Mouse (Mus musculus): ENCODE data around the gene Cdc26. TPM values are rescaled to one million over a fixed set of nuclear protein-coding genes. Genes with fewer than 3 reads are reported as not detected.
A peak's percentile ranks its signal among the peaks of the same experiment; 100 is the strongest.

Cdc26 gene
- polyA plus RNA-seq, 1 experiment from 2014 or later: 95.8 TPM

GRCm38 (mm10) chr4:62372410-62372809 lies 36.0 kb downstream of the Cdc26 start:
- 15% methylated on average over 1 of the region's 1 CpGs for WGBS

GRCm38 (mm10) chr4:62369091-62369490 lies 39.4 kb downstream of the Cdc26 start:
- H3K4me1 ChIP-seq (replicated peaks): no peaks in the 10 kb centered on the region
- no peak overlapping the region for H3K9ac ChIP-seq
- no peaks in the 10 kb centered on the region for H3K27me3 ChIP-seq
- no peak for ATAC-seq (ENCODE audit: low FRiP score)
- H3K4me2 ChIP-seq: no peak overlapping the region
- WGBS: 83% methylated on average over 3 of the region's 3 CpGs
- no peaks in the 10 kb centered on the region for H3K9me3 ChIP-seq
- H3K27ac ChIP-seq: no peak overlapping the region
- H3K36me3 ChIP-seq: no peaks in the 10 kb centered on the region
- H3K4me3 ChIP-seq: no peak overlapping the region

More at GRCm38 (mm10) chr4:62372410-62372809, 36.0 kb downstream of the Cdc26 start:
- no peak for ATAC-seq (ENCODE audit: low FRiP score)
- no peaks in the 10 kb centered on the region for H3K27me3 ChIP-seq
- H3K4me3 ChIP-seq: no peak overlapping the region
- H3K4me1 ChIP-seq (replicated peaks): no peaks in the 10 kb centered on the region
- H3K36me3 ChIP-seq: no peaks in the 10 kb centered on the region
- no peak overlapping the region for H3K9ac ChIP-seq
- H3K4me2 ChIP-seq: no peak overlapping the region
- H3K9me3 ChIP-seq: no peaks in the 10 kb centered on the region
- H3K27ac ChIP-seq: no peak overlapping the region

- no peaks in the 10 kb centered on the region for H3K9me3 ChIP-seq
- H3K36me3 ChIP-seq: no peaks in the 10 kb centered on the region
- H3K9ac ChIP-seq: no peak overlapping the region
- H3K27ac ChIP-seq: no peak overlapping the region
- no peak overlapping the region for H3K4me2 ChIP-seq
- no peaks in the 10 kb centered on the region for H3K27me3 ChIP-seq
- ATAC-seq (ENCODE audit: low FRiP score): no peak
- 95% methylated on average over 6 of the region's 6 CpGs for WGBS
- H3K4me3 ChIP-seq: no peak overlapping the region
- H3K4me1 ChIP-seq (replicated peaks): 0 out of 2 replicates have a peak, but pooled peaks cover under 1% of the 10 kb centered on the region
Observed at GRCm38 (mm10) chr4:62367586-62367985, 40.9 kb downstream of the Cdc26 start.

GRCm38 (mm10) chr4:62366291-62366690 lies 42.2 kb downstream of the Cdc26 start:
- WGBS: 83% methylated on average over 4 of the region's 4 CpGs
- peaks cover 12% of the 10 kb centered on the region for H3K4me1 ChIP-seq (replicated peaks)
- no peaks in the 10 kb centered on the region for H3K27me3 ChIP-seq
- H3K9me3 ChIP-seq: no peaks in the 10 kb centered on the region
- no peak overlapping the region for H3K9ac ChIP-seq
- H3K4me3 ChIP-seq: no peak overlapping the region
- no peak overlapping the region for H3K4me2 ChIP-seq
- H3K27ac ChIP-seq: no peak overlapping the region
- H3K36me3 ChIP-seq: no peaks in the 10 kb centered on the region
- no peak for ATAC-seq (ENCODE audit: low FRiP score)

- H3K36me3 ChIP-seq: no peaks in the 10 kb centered on the region
- no peak overlapping the region for H3K9ac ChIP-seq
- no peak for ATAC-seq (ENCODE audit: low FRiP score)
- WGBS: 92% methylated on average over 8 of the region's 8 CpGs
- no peaks in the 10 kb centered on the region for H3K27me3 ChIP-seq
- H3K27ac ChIP-seq: no peak overlapping the region
- H3K9me3 ChIP-seq: no peaks in the 10 kb centered on the region
- H3K4me3 ChIP-seq: no peak overlapping the region
- peaks cover 22% of the 10 kb centered on the region for H3K4me1 ChIP-seq (replicated peaks)
- H3K4me2 ChIP-seq: no peak overlapping the region
Observed at GRCm38 (mm10) chr4:62364299-62364698, 44.1 kb downstream of the Cdc26 start.

GRCm38 (mm10) chr4:62362437-62362836 lies 46.0 kb downstream of the Cdc26 start:
- Histone ChIP-seq H3K9me3 (no peaks in the 10 kb centered on the region), H3K27me3 (no peaks in the 10 kb centered on the region), H3K9ac (no peak overlapping the region), H3K4me2 (no peak overlapping the region), H3K27ac (no peak overlapping the region), H3K4me1 (replicated peaks) (peaks cover 30% of the 10 kb centered on the region), H3K36me3 (no peaks in the 10 kb centered on the region), H3K4me3 (no peak overlapping the region)
- WGBS: 90% methylated on average over 2 of the region's 2 CpGs
- no peak for ATAC-seq (ENCODE audit: low FRiP score)

GRCm38 (mm10) chr4:62361997-62362396 lies 46.4 kb downstream of the Cdc26 start:
- no peak overlapping the region for H3K27ac ChIP-seq
- no peak for ATAC-seq (ENCODE audit: low FRiP score)
- peak overlapping the region; percentile 73 for H3K4me3 ChIP-seq
- no peaks in the 10 kb centered on the region for H3K9me3 ChIP-seq
- H3K36me3 ChIP-seq: no peaks in the 10 kb centered on the region
- 95% methylated on average over 1 of the region's 1 CpGs for WGBS
- H3K9ac ChIP-seq: peak overlapping the region; percentile 87
- H3K4me2 ChIP-seq: peak overlapping the region; percentile 76
- peaks cover 30% of the 10 kb centered on the region for H3K4me1 ChIP-seq (replicated peaks)
- no peaks in the 10 kb centered on the region for H3K27me3 ChIP-seq

GRCm38 (mm10) chr4:62361571-62361970 lies 46.9 kb downstream of the Cdc26 start:
- Histone ChIP-seq H3K4me3 (peak overlapping the region; percentile 73), H3K9me3 (no peaks in the 10 kb centered on the region), H3K27ac (no peak overlapping the region), H3K4me2 (peak overlapping the region; percentile 76), H3K27me3 (no peaks in the 10 kb centered on the region), H3K9ac (peak overlapping the region; percentile 87), H3K36me3 (no peaks in the 10 kb centered on the region; the same call in 1 of the 2 replicates), H3K4me1 (replicated peaks) (peaks cover 30% of the 10 kb centered on the region)
- 56% methylated on average over 6 of the region's 6 CpGs for WGBS
- no peak for ATAC-seq (ENCODE audit: low FRiP score)

GRCm38 (mm10) chr4:62360805-62361455 lies 47.5 kb downstream of the Cdc26 start:
- no peaks in the 10 kb centered on the region for H3K9me3 ChIP-seq
- H3K27me3 ChIP-seq: no peaks in the 10 kb centered on the region
- no peaks in the 10 kb centered on the region; the same call in 1 of the 2 replicates for H3K36me3 ChIP-seq
- H3K27ac ChIP-seq: peak overlapping the region; percentile 78
- WGBS: under 1% methylated on average over 22 of the region's 22 CpGs
- H3K4me1 ChIP-seq (replicated peaks): peaks cover 30% of the 10 kb centered on the region
- ATAC-seq (ENCODE audit: low FRiP score): peak; percentile 23; the same call in 1 of the 2 replicates
- H3K4me3 ChIP-seq: peak overlapping the region; percentile 73
- H3K4me2 ChIP-seq: peak overlapping the region; percentile 76
- peak overlapping the region; percentile 87 for H3K9ac ChIP-seq

- Histone ChIP-seq H3K27me3 (no peaks in the 10 kb centered on the region), H3K9me3 (no peaks in the 10 kb centered on the region), H3K4me2 (peak within 1 kb of the TSS; percentile 76), H3K27ac (peak within 1 kb of the TSS; percentile 87), H3K4me1 (replicated peaks) (peaks cover 30% of the 10 kb centered on the region), H3K4me3 (peak within 1 kb of the TSS; percentile 73), H3K36me3 (no peaks in the 10 kb centered on the region; the same call in 1 of the 2 replicates), H3K9ac (peak within 1 kb of the TSS; percentile 87)
- ATAC-seq (ENCODE audit: low FRiP score): peak; percentile 100
- WGBS: under 1% methylated on average over 51 of the region's 51 CpGs
Observed at GRCm38 (mm10) chr4:62360088-62360804, 48.2 kb downstream of the Cdc26 start, which contains the start of the genes Fkbp15 and Slc31a1. Gene Fkbp15, minus strand, starts transcription at chr4:62360548. Gene Slc31a1, plus strand, starts transcription at chr4:62360727.

GRCm38 (mm10) chr4:62359256-62359775 lies 49.1 kb downstream of the Cdc26 start:
- Histone ChIP-seq H3K4me2 (peak overlapping the region; percentile 69), H3K27ac (no peak overlapping the region), H3K9me3 (no peaks in the 10 kb centered on the region), H3K27me3 (no peaks in the 10 kb centered on the region), H3K4me1 (replicated peaks) (peaks cover 30% of the 10 kb centered on the region), H3K4me3 (peak overlapping the region; percentile 73), H3K36me3 (no peaks in the 10 kb centered on the region; the same call in 1 of the 2 replicates), H3K9ac (peak overlapping the region; percentile 87)
- no peak for ATAC-seq (ENCODE audit: low FRiP score)
- 50% methylated on average over 7 of the region's 7 CpGs for WGBS

GRCm38 (mm10) chr4:62357631-62358148 lies 50.8 kb downstream of the Cdc26 start:
- no peak overlapping the region for H3K4me2 ChIP-seq
- H3K27ac ChIP-seq: no peak overlapping the region
- WGBS: 92% methylated on average over 1 of the region's 1 CpGs
- no peak overlapping the region for H3K4me3 ChIP-seq
- H3K36me3 ChIP-seq: no peaks in the 10 kb centered on the region; the same call in 1 of the 2 replicates
- H3K9me3 ChIP-seq: no peaks in the 10 kb centered on the region
- ATAC-seq (ENCODE audit: low FRiP score): no peak
- H3K9ac ChIP-seq: no peak overlapping the region
- no peaks in the 10 kb centered on the region for H3K27me3 ChIP-seq
- peaks cover 30% of the 10 kb centered on the region for H3K4me1 ChIP-seq (replicated peaks)

All from hindbrain, embryonic 13.5 days (tissue).